Mouse (Mus musculus): ENCODE data around the gene Fxyd2. TPM values are rescaled to one million over a fixed set of nuclear protein-coding genes. Genes with fewer than 3 reads are reported as not detected.

Fxyd2 gene
- polyA plus RNA-seq, 1 experiment = 225 TPM

- Histone ChIP-seq H3K4me3 (ENCODE audit: insufficient read depth, low read length) (no peak overlapping the region), H3K27ac (ENCODE audit: insufficient read depth, low read depth, low read length) (no peak overlapping the region), H3K4me1 (ENCODE audit: control insufficient read depth, insufficient read depth, low read length) (no peaks in the 10 kb centered on the region)
- no peak for TF ChIP-seq POLR2A (IDR thresholded peaks at IDR 0.05; ENCODE audit: borderline replicate concordance, low read depth, low read length)
- TF ChIP-seq CTCF (IDR thresholded peaks at IDR 0.05; ENCODE audit: low read depth, low read length) = no peak
Measured at GRCm38 (mm10) chr9:45433119-45433518, 33.6 kb downstream of the Fxyd2 start.

- Histone ChIP-seq H3K27ac (ENCODE audit: insufficient read depth, low read depth, low read length) (no peak overlapping the region), H3K4me3 (ENCODE audit: insufficient read depth, low read length) (no peak overlapping the region), H3K4me1 (ENCODE audit: control insufficient read depth, insufficient read depth, low read length) (no peaks in the 10 kb centered on the region)
- no peak for TF ChIP-seq CTCF (IDR thresholded peaks at IDR 0.05; ENCODE audit: low read depth, low read length)
- TF ChIP-seq POLR2A (IDR thresholded peaks at IDR 0.05; ENCODE audit: borderline replicate concordance, low read depth, low read length) = no peak
Measured at GRCm38 (mm10) chr9:45434171-45434570, 34.7 kb downstream of the Fxyd2 start.

GRCm38 (mm10) chr9:45439025-45439424 is 39.6 kb downstream of the Fxyd2 start:
- no peak overlapping the region for H3K27ac ChIP-seq (ENCODE audit: insufficient read depth, low read depth, low read length)
- no peaks in the 10 kb centered on the region for H3K4me1 ChIP-seq (ENCODE audit: control insufficient read depth, insufficient read depth, low read length)
- TF ChIP-seq POLR2A (IDR thresholded peaks at IDR 0.05; ENCODE audit: borderline replicate concordance, low read depth, low read length) (no peak), CTCF (IDR thresholded peaks at IDR 0.05; ENCODE audit: low read depth, low read length) (no peak)
- H3K4me3 ChIP-seq (ENCODE audit: insufficient read depth, low read length) = no peak overlapping the region

- no peak overlapping the region for H3K27ac ChIP-seq (ENCODE audit: insufficient read depth, low read depth, low read length)
- no peak overlapping the region for H3K4me3 ChIP-seq (ENCODE audit: insufficient read depth, low read length)
- TF ChIP-seq CTCF (IDR thresholded peaks at IDR 0.05; ENCODE audit: low read depth, low read length) = no peak
- no peak for TF ChIP-seq POLR2A (IDR thresholded peaks at IDR 0.05; ENCODE audit: borderline replicate concordance, low read depth, low read length)
- no peaks in the 10 kb centered on the region for H3K4me1 ChIP-seq (ENCODE audit: control insufficient read depth, insufficient read depth, low read length)
Measured at GRCm38 (mm10) chr9:45440083-45440784, 40.8 kb downstream of the Fxyd2 start.

GRCm38 (mm10) chr9:45444251-45444798 is 44.9 kb downstream of the Fxyd2 start:
- TF ChIP-seq CTCF (IDR thresholded peaks at IDR 0.05; ENCODE audit: low read depth, low read length) (no peak), POLR2A (IDR thresholded peaks at IDR 0.05; ENCODE audit: borderline replicate concordance, low read depth, low read length) (no peak)

GRCm38 (mm10) chr9:45449658-45450057 is 50.2 kb downstream of the Fxyd2 start:
- TF ChIP-seq POLR2A (IDR thresholded peaks at IDR 0.05; ENCODE audit: borderline replicate concordance, low read depth, low read length) (no peak), CTCF (IDR thresholded peaks at IDR 0.05; ENCODE audit: low read depth, low read length) (no peak)
- no peaks in the 10 kb centered on the region for H3K4me1 ChIP-seq (ENCODE audit: control insufficient read depth, insufficient read depth, low read length)
- H3K4me3 ChIP-seq (ENCODE audit: insufficient read depth, low read length) = no peak overlapping the region
- H3K27ac ChIP-seq (ENCODE audit: insufficient read depth, low read depth, low read length) = no peak overlapping the region

More at GRCm38 (mm10) chr9:45444251-45444798, 44.9 kb downstream of the Fxyd2 start:
- no peak overlapping the region for H3K27ac ChIP-seq (ENCODE audit: insufficient read depth, low read depth, low read length)
- H3K4me3 ChIP-seq (ENCODE audit: insufficient read depth, low read length) = no peak overlapping the region
- no peaks in the 10 kb centered on the region for H3K4me1 ChIP-seq (ENCODE audit: control insufficient read depth, insufficient read depth, low read length)

- H3K4me3 ChIP-seq (ENCODE audit: insufficient read depth, low read length) = no peak overlapping the region
- no peak overlapping the region for H3K27ac ChIP-seq (ENCODE audit: insufficient read depth, low read depth, low read length)
- no peaks in the 10 kb centered on the region for H3K4me1 ChIP-seq (ENCODE audit: control insufficient read depth, insufficient read depth, low read length)
- TF ChIP-seq POLR2A (IDR thresholded peaks at IDR 0.05; ENCODE audit: borderline replicate concordance, low read depth, low read length) (no peak), CTCF (IDR thresholded peaks at IDR 0.05; ENCODE audit: low read depth, low read length) (no peak)
Measured at GRCm38 (mm10) chr9:45451346-45451745, 51.9 kb downstream of the Fxyd2 start.

GRCm38 (mm10) chr9:45454032-45454431 is 54.6 kb downstream of the Fxyd2 start:
- no peak overlapping the region for H3K4me3 ChIP-seq (ENCODE audit: insufficient read depth, low read length)
- no peaks in the 10 kb centered on the region for H3K4me1 ChIP-seq (ENCODE audit: control insufficient read depth, insufficient read depth, low read length)
- H3K27ac ChIP-seq (ENCODE audit: insufficient read depth, low read depth, low read length) = no peak overlapping the region
- TF ChIP-seq CTCF (IDR thresholded peaks at IDR 0.05; ENCODE audit: low read depth, low read length) = no peak
- no peak for TF ChIP-seq POLR2A (IDR thresholded peaks at IDR 0.05; ENCODE audit: borderline replicate concordance, low read depth, low read length)

GRCm38 (mm10) chr9:45454889-45455610 is 55.6 kb downstream of the Fxyd2 start:
- no peak overlapping the region for H3K27ac ChIP-seq (ENCODE audit: insufficient read depth, low read depth, low read length)
- H3K4me3 ChIP-seq (ENCODE audit: insufficient read depth, low read length) = no peak overlapping the region
- no peak for TF ChIP-seq POLR2A (IDR thresholded peaks at IDR 0.05; ENCODE audit: borderline replicate concordance, low read depth, low read length)
- TF ChIP-seq CTCF (IDR thresholded peaks at IDR 0.05; ENCODE audit: low read depth, low read length) = no peak
- H3K4me1 ChIP-seq (ENCODE audit: control insufficient read depth, insufficient read depth, low read length) = no peaks in the 10 kb centered on the region

GRCm38 (mm10) chr9:45457200-45457599 is 57.7 kb downstream of the Fxyd2 start:
- H3K4me1 ChIP-seq (ENCODE audit: control insufficient read depth, insufficient read depth, low read length) = no peaks in the 10 kb centered on the region
- H3K27ac ChIP-seq (ENCODE audit: insufficient read depth, low read depth, low read length) = no peak overlapping the region
- TF ChIP-seq CTCF (IDR thresholded peaks at IDR 0.05; ENCODE audit: low read depth, low read length) = no peak
- TF ChIP-seq POLR2A (IDR thresholded peaks at IDR 0.05; ENCODE audit: borderline replicate concordance, low read depth, low read length) = no peak
- no peak overlapping the region for H3K4me3 ChIP-seq (ENCODE audit: insufficient read depth, low read length)

All from bone marrow macrophage, adult 2 months (primary cell).